Mouse (Mus musculus) left cerebral cortex, postnatal 4 days (tissue): Measurements from ENCODE around the gene Tcte3. TPM values are rescaled to one million over a fixed set of nuclear protein-coding genes. Genes with fewer than 3 reads are reported as not detected.

ENCODE experiments used
- total RNA-seq, 2 experiments: library from RNA; stranded (reverse); gene quantifications; 2 replicates each; pipeline ENCODE4 v1.2.3; 2021

Gene Tcte3
- total RNA-seq, 2 experiments from 2014 or later = 0.79 to 3.2 TPM

Other genes with a start within 250 kb of the Tcte3 start
- 1 to 10 TPM; 2.9 to 5.5 TPM for gene Wdr27, start 98.3 kb downstream of the Tcte3 start, total RNA-seq
- 10 to 100 TPM; 21.7 to 22.0 TPM for gene 1600012H06Rik, start 98.3 kb downstream of the Tcte3 start, total RNA-seq
- gene Phf10, start 80.2 kb downstream of the Tcte3 start, total RNA-seq = 10 to 100 TPM; 80.8 to 85.9 TPM
- gene 9030025P20Rik, start 63.0 kb downstream of the Tcte3 start, total RNA-seq = 1 to 10 TPM; 5.6 to 9.2 TPM
- gene Gm3417, start 62.7 kb downstream of the Tcte3 start, total RNA-seq = not detected
- gene Gm3435, start 31.3 kb downstream of the Tcte3 start, total RNA-seq = 1 to 10 TPM; 3.1 to 3.7 TPM
- gene Ermard, start 280 bp downstream of the Tcte3 start, total RNA-seq = 10 to 100 TPM; 56.5 to 58.0 TPM
- 1 to 10 TPM; 6.6 to 7.7 TPM for gene Gm3448, start within 50 bp of the Tcte3 start, total RNA-seq